Mouse (Mus musculus) adrenal gland, postnatal 25 days (tissue): Measurements from ENCODE around the gene Icam4. TPM values are rescaled to one million over a fixed set of nuclear protein-coding genes. Genes with fewer than 3 reads are reported as not detected.
"Not testable (repeated sequence)": the region's sequence is repeated elsewhere in the genome, so short reads cannot be mapped to it uniquely, and the experiment has no call there.

ENCODE experiments used
- DNase-seq: peaks from one replicate; pipeline ENCODE4 v3.0.0; 2021; ENCODE audit warnings: mixed read lengths
- long read RNA-seq: library from polyadenylated mRNA; stranded (forward); transcript quantifications from one replicate; pipeline ENCODE4 v2.0.0, GENCODE M21; 2021
- total RNA-seq: library from RNA; stranded (reverse); gene quantifications from 2 replicates; pipeline ENCODE4 v1.2.3, GENCODE M21; 2021

Gene Icam4
- total RNA-seq, result 1.6 and 1.9 TPM in 2 replicates
- long read RNA-seq, partial matches to known transcripts, result 0 of 2 reads
- long read RNA-seq, other reads (novel, unspliced or antisense), result 0 of 2 reads

DNA sequence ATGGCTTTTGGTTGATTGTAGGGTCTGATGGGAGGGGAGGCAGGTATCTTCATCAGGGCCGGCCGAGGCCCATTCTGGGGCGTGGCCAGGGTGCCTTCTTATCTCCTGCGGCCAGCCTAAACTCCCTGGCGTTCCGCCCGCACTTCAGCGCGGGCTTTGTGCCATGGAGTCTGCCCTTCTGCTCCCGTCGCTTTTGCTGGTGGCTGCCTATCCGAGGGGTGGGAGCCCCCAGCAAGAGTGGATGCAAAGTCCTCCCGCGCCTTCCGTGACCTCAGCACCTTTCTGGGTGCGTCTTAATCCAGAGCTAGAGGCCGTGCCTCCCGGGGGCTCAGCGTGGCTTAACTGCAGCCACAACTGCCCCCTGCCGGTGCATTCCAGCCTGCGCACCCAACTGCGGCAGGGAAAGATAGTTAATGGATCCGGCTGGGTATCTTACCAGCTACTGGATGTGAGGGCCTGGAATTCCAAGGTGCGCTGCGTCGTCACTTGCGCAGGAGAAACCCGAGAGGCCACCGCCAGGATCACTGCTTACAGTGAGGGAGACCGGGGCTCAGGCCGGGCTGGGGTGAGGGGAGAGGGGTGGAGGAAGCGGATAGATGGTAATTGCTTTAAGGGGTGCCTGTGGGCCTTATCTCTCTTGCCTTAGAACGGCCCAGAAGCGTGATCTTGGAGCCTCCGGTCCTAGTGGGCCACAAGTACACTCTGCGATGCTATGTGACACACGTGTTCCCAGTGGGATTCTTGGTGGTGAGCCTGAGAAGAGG lies at the start of gene Icam4:
Gene Icam4 (plus strand): TSS at position 83 of the 764 bp plus-strand sequence.
- peak; percentile 85 for DNase-seq

- no peak for DNase-seq
Observed at GRCm38 (mm10) chr9:20979769-20980168, 49.4 kb upstream of the Icam4 start.

GRCm38 (mm10) chr9:20982171-20982570 lies 47.0 kb upstream of the Icam4 start:
- no peak for DNase-seq

- no peak for DNase-seq
Observed at GRCm38 (mm10) chr9:20983169-20983568, 46.0 kb upstream of the Icam4 start.

DNA sequence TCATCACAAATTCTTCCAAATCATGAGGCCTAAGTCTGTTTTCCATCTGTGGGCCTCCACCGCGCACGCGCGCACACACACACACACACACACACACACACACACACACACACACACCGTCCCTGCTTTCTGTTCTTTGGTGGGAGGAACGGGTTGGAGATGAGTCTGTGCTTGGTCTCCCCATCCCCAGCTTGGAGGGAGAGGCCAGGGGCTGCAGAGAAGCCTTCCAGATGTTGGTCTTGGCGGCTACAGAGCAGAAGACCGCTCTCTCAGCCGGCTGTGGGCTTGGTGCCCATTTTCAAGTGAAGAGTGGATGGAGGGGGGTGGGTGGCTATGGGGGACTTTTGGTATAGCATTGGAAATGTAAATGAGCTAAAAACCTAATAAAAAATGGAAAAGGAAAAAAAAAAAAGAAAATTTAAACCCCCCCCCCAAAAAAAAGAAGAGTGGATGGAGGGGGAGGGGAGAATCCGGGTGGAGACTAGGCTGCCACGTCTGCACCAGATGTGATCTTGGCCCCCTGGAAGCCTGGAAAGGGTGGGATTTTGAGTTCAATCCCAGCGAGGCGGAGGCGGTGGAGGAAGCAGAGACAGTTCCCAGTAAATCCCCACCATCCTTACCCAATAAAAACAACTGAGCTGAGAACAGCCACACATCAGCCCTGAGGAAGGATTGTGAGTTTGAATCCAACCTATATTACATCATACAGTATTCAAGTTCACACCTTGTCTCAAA lies 42.1 kb upstream of the Icam4 start:
- no peak for DNase-seq

DNA sequence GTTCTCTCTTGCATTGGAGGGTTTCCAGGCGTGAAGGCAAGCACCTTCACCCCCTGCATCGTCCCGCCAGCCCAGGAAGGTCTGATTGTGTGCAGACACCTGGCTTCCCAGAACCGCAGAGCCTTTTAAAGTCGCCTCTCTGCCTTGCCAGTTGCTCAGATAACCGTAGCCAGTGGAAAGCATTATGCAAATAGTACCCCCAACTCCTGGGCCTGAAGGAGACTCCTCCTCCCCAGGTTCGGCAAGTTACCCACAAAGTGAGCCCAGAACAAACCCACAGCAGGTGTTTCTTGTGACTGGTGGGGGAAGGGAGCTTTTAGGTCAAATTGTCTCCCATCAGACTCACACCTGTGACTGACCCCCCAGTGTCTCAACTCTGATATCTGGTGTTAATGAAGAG lies 41.2 kb upstream of the Icam4 start:
- DNase-seq, result no peak

DNA sequence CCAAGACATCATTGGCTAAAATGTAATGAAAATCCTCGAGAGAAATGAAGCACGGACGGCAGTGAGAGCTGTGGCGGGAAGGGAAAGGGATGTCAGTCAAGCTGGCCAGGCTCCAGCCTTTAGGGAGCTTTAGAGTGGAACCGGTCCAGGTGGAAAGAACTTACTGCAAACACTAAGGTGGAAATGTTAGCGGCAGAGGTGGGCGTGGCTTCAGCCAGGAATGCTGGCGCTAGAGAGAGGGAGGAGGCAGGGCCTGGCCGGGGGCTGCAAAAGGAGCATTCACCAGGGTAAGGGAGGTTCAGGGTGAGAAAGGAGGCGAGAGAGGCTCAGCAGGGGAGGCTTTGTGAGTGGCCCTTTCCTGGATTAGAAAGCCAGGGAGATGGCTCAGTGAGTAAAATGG lies 38.3 kb upstream of the Icam4 start:
- peak; percentile 26 for DNase-seq

DNA sequence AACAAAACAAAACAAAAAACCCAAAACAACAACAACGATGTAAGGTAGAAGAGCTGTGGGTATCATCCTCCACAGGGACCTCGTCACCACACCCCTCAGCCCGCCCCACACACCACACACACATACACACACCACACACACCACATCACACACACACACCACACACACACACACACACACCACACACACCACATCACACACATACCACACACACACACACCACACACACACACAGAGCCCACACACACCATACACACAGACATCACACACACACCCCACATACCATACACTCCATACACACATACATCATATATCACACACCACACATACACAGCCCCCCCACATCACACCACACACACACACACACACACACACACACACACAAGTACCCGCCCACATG lies 37.6 kb upstream of the Icam4 start:
- DNase-seq, result no peak

DNA sequence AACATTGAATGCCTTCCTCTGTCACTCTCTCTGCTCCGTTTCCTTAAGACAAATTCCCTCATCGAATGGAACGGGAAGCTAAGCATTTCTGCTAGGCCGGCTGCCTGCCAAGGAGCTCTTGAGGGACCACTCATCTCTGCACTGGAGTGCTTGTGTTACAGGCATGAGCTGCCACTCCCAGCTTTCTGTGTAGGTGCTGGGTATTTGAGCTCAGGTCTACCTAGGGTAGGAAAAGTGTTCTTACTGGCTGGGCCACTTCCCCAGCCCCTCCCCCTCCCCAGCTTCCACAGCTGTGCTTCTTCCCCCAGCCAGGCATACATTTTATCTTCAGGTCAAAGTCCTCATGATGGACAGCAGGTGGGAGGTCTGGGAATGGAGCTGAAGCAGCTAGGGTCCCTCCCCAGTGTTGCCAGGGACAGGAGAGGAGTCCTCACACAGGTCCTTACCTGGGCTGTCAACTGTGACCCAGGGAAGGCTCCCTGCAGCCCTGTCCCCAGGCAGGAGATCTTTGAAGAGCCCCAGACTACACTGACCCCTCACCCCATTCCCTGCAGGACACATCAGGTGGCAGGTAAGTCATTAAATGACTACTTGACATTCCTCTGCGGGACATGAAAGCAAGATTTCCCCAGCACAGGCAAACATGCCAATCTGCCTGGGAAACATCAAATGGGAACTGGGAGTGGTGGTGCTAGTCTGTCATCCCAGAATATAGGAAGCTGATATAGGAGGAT lies 35.8 kb upstream of the Icam4 start:
- DNase-seq, result no peak

DNA sequence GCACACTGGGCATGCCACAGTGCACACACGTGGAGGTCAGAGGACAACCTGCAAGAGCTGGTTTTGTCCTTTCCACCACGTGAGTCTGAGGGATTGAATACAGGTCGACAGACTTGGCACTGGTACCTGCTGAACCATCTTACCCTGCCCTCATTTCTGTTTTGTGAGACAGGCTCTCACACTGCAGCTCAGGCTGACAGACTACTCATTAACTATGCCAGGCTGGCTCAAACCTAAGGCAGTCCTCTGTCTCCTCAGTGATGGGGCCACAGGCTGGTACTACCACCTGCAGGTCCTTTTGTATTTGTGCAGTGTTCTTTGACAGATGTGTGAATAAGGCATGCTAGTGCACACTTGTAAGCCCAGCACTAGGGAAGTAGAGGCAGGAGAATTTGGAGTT lies 34.1 kb upstream of the Icam4 start:
- DNase-seq, result no peak

DNA sequence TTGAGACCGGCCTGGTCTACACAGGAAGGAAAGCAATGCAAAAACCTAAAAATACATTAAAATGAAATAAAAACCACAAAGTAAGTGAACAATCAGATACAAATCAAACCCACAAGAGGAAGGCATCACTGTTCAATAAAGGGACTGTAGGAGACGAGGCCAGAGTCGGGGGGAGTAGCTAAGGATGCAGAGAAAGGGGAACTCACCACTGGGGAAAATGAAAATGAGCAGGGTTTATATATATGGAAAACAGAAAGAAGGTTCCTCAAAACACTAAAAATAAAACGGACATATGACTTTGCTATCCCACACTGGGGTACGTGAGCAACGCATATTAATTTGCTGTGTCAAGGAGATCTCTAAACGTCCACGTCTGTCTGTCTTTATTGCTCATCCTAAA lies 32.1 kb upstream of the Icam4 start:
- no peak for DNase-seq

DNA sequence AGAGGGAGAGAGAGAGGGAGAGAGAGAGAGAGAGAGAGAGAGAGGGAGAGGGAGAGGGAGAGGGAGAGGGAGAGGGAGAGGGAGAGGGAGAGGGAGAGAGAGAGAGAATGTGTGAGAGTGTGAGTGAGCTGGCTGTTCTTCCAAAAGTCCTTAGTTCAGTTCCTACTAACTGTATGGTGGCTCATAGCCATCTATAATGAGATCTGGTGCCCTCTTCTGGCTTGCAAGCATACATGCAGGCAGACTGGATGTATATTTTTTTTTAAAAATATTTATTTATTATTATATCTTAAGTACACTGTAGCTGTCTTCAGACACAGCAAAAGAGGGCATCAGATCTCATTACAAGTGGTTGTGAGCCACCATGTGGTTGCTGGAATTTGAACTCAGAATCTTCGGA lies 30.8 kb upstream of the Icam4 start:
- DNase-seq, result not testable (repeated sequence)

- no peak for DNase-seq
Observed at GRCm38 (mm10) chr9:21000811-21001210, 28.4 kb upstream of the Icam4 start.

DNA sequence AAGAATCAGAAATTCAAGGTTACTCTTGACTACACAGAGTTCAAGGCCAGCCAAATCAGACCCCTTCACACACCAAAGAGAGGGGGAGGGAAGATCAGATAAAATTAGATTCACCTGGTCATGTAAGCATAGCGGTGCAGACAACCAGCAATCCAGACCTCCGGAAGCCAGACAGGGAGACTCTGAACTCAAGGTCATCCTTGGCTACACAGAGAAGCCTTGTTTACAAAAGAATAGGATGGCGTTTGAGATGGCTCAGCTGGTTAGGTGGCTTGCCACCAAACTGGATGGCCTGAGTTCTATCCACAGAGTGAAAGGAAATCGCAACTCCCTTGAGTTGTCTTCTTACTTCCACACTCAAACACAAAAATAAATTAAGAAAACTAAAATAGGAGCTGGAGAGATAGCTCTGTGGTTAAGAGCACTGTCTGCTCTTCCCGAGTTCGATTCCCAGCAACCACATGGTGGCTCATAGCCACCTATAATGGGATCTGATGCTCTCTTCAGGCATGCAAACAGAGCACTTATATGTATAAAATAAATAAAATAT lies 27.4 kb upstream of the Icam4 start:
- no peak for DNase-seq

GRCm38 (mm10) chr9:21002270-21002626 lies 26.9 kb upstream of the Icam4 start:
- no peak for DNase-seq

GRCm38 (mm10) chr9:21002627-21003551 lies 26.3 kb upstream of the Icam4 start, which contains the start of gene Mrpl4:
Gene Mrpl4, plus strand, starts transcription at chr9:21002738.
- peak; percentile 89 for DNase-seq

GRCm38 (mm10) chr9:21007313-21007952 lies 21.7 kb upstream of the Icam4 start:
- no peak for DNase-seq

- no peak for DNase-seq
Observed at GRCm38 (mm10) chr9:21008007-21008406, 21.2 kb upstream of the Icam4 start.

DNA sequence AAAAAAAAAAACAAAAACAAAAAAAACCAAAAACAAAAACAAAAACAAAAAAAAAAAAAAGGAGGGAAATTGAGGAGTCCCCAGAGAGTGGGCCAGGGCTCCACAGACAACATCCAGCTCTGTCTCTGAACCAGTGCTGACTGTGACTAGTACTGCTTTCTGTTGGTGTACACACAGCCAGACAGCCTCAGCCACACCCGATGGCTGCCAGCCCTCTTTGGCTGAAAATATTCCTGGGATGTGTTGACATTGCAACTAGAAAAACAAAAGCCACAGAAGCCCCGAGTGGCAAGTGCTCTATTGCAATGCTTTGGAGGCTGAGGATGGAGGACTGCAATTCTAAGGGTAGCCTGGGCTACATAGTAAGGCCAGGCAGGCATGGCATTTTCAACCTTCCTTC lies 18.8 kb upstream of the Icam4 start:
- no peak for DNase-seq

DNA sequence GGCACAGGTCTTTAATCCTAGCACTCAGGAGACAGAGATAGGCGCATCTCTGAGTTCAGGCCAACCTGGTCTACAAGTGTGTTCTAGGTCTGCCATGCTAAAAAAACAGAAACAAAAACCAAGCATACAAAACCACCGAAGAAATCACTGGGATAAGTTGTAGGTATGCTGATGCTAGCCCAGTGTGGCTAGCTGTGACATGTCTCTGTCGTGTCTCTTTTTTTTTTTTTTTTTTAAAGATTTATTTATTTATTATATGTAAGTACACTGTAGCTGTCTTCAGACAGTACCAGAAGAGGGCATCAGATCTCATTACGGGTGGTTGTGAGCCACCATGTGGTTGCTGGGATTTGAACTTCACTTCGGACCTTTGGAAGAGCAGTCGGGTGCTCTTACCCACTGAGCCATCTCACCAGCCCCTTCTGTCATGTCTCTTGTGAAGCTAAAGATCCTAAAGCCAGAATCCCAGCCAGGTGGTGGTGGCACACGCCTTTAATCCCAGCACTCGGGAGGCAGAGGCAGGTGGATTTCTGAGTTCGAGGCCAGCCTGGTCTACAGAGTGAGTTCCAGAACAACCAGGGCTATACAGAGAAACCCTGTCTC lies 18.1 kb upstream of the Icam4 start:
- not testable (repeated sequence) for DNase-seq
